Mouse (Mus musculus): ENCODE results near the gene Rpl31.

The Rpl31 gene

DNA sequence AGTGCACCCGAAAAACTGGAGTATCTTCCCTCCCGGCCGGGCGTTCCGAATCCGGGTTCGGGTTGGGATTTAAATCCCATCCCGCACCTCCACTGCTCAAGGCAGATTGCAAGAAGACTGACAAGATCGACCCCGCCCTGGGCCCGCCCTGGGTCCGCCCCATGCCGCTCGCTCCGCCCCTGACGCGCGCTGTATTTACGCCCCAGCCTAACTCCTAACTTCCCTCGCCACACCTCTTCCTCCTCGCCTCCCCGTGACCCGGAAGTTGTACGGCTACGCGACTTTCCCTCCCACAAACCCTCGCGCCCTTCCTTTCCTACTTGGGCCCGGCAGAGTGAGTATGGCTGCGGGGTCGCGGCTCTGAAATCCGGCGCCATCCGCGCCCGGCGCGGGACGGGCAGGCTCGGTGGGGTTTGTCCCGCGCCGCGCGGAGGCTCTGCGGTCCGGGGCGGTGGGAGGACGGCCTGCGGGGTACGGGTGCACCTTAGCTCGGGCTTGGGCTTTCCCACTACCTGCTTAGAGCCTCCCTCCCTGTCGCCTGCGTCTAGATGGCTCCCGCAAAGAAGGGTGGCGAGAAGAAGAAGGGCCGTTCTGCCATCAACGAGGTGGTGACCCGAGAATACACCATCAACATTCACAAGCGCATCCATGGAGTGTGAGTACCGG, at the start of gene Rpl31:
TSS of gene Rpl31 (plus strand) at position 242 of the 666 bp plus-strand sequence.
- DNase-seq (ENCODE audit: low spot score in 2 of 2): peak; percentile 95 to 96

DNA sequence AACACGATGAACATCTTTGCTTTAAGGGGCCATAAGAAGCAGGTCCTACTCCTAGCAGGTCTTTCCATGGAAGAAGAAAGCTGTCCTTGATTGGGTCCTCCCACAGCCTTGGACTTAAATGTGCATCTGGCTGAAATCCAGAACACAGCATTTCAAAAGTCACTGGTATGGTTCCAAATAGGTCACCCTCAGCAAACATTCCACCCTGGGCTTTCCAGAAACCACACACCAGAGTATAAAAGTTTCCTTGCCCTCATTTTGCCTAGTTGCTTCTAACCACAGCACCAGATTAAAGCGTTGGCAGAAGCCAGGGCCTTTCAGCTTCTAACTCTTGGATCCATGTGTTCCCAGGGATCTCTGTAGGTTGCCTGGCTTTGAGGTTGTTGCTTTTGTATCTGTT, 49.7 kb upstream of the Rpl31 start:
- DNase-seq (ENCODE audit: low spot score in 2 of 2): no peak

DNA sequence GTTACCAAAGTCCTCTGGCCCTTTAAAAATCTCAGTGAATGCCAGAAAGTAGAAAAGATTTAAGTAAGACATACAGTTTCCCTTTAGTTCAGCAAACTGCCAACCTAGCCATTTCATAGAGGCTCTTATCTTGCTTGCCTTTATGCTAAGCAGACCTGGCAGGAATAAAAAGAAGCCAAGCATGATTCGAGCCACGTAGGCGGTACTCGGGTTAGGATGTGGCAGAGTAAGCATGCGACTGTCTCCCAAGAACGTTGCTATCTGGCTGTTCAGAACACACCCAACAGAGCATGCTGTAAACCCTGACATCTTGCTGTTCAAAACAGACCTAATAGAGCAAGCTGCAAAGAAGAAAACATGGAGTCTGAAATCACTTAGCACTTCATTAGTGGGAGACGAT, 48.8 kb upstream of the Rpl31 start:
- no peak for DNase-seq (ENCODE audit: low spot score in 2 of 2)

DNA sequence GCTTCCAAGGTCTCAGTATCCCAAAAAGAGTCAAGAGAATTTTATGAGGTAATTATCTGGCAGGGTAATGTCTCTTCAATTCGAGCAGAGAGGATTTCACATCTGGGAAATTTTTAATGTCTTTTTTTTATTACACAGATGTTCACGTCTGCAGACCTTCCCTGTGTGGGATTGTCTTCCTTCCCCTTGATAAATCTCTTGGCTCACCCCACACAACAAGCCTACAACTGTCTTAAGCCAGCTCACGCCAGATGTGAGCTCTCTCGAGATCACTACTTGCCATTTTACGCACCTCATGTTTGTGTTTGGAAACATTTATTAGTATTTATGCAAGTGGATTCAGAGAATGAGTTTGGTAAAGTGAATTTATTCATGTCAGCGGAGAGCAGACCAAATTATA, 45.7 kb upstream of the Rpl31 start:
- DNase-seq (ENCODE audit: low spot score in 2 of 2): no peak

DNA sequence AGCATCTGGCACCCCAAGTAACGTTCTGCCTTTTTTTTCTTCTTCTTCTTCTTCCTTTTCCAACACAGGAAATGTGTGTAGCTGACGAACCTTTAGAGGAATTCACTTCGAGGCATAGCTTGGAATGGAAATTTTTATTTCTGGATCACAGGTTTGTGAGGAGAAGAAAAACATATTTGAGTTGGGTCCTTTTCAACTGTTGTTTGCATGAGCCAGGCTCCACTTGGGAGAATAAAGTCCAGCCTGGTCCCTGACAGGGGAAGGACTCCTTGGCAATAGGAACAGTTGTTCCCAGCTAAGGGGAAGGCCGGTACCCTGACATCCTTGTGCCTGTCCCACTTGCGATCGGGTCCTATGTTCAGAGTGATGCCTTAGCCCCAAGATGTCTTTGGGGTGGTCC, 42.4 kb upstream of the Rpl31 start:
- DNase-seq (ENCODE audit: low spot score in 2 of 2): no peak

DNA sequence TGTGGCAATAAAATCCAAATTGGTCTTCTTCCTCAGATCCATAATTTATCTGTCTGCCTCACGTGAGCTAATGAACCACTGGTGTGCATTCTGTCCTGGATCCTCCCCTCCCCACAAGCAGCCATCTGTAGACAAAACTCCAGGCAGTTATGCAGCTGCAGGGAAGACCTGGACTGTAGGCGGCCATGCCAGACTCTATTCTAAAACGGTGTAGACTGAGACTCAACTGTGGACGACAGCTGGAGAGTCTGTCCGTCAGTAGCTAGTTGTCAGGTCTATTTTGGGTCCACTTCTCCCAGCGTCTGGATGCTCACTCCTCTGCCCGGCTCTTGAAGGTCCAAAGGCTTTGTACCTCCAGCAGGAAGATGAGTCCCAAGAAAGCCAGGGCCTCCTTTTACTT, 40.1 kb upstream of the Rpl31 start:
- DNase-seq (ENCODE audit: low spot score in 2 of 2): no peak

DNA sequence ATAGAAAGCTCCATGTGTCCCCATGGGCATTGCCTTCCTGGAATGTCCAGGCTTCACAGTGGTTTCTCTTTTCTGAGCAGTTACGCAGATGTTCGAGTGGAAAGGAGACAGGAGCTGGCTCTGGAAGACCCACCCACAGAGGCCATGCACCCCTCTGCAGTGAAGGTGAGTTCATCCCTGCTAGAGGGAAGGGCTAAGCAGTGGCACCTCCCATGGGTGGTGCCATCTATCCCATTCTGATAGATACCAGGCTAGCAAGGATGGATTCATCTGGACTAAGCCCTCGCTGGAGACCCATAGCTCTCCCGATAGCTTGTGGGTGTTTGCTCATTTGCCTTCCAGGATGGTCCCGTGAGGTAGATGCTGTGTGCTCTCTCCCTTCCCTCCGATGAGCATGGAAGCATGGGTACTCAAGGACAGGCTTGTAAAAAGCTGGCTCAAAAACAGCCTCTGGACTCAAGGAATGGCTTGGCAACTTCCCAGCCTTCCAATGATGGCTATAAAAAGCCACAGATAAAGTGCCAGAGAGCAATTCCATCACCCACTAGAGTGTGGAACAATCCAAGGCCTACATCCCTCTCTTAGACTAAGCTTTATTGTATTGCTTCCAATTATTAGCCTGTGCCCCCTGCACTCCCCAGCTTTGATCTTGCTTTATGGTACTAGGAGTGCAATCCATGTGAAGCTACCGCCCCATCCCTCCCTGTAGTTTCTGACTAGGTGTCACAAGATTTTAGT, 36.6 kb upstream of the Rpl31 start:
- no peak for DNase-seq (ENCODE audit: low spot score in 2 of 2)

DNA sequence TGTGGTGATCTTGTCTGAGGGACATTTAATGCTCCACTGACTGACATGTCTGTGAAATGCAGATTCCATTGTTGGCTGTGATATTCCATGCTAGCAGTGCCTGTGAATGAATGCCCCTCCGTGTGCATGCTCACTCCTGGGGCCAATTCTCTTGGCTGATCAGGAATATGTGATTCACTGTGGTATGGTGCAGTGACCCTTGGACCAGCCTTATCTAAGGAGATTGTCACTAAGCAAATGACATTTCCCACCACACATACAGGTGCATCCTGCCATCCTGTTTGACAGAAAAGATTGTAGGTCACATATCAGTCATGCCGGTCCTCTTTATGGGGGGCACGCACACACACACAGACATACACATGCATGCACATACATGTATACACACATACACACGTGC, 35.2 kb upstream of the Rpl31 start:
- DNase-seq (ENCODE audit: low spot score in 2 of 2): no peak

DNA sequence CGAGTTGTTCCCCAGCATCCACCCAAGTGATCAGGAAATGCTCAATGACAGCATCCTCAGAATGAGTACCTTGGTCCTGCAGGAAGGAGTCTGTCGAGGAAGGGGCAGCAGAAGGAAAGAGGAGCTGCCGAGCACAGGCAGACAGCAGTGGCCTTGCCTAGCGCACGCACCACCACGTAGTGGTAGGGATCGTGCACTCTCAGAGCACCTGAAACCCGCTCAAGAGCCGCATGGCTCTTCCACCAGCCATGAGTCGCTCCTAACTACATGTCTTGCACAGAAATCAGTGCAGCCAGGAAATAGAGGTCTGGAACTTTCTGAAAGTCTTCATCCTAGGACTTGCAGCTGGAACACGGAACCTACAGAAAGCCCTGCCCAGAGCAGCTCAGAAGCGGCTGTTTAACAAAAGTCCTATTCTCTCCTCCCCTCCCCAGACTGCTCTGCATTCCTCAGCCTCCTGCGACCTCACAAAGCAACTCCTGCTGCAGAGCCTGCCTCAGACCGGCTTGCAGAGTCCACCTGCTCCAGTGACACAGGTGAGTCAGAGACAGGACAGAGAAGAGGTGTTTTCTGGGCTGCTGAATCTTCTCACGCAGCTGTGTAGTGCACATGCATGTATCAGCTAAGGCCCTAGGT, 32.0 kb upstream of the Rpl31 start:
- DNase-seq (ENCODE audit: low spot score in 2 of 2): no peak

DNA sequence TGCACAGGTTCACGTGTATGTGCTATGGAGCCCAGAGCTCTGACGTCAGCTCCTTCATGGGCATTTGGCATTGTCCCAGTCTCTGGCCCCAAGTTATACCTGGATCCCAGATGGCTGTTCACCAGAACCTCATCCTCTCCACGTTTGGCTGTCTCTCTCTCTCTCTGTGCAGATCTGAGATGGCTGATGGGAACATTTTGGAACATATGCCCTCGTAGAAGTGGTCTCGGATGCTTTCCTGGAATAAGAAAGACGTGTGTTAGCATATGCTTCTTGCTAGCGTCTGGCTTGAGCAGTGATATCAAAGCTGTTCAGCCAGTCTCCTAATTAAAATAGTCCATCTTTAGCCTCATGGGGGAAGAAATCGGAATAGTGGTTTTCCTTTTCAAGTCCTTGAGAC, 30.9 kb upstream of the Rpl31 start:
- no peak for DNase-seq (ENCODE audit: low spot score in 2 of 2)

DNA sequence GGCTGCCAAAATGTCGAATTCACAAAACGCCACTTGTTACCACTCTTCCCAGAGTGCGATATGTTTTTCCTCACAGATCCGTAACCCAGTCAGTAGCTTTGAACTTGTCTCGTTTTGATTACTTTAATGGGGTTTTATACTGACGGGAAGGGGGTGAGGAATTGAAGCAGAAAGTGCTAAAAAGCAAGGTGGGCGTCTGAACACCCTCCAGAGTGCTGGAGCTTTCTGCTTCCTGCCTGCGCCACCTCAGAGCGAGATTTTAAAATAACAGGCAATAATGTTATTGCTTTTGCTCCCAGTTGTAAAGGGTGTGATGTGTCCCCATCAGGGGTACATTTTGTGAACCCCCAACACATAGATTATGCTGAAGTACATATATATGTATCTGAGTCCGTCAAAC, 28.8 kb upstream of the Rpl31 start:
- no peak for DNase-seq (ENCODE audit: low spot score in 2 of 2)

DNA sequence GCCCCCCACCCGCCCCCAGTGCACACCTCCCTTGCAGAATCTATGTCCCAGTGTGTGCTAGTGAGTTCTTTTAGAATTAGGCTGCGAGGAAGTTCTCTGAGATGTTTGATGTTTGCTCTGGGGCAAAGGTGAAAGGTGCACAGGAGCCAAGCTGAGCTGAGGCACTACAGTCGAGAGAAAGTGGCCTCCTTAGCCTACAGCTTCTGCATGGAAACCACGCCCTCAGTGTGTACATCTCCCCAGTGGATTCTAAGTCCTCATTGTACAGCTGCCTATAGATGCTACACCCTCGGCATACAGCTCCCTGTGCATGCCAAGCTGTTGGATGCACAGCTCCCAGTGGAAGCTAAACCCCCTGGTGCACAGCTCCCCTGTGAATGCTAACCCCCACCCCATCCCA, 28.2 kb upstream of the Rpl31 start:
- DNase-seq (ENCODE audit: low spot score in 2 of 2): no peak

DNA sequence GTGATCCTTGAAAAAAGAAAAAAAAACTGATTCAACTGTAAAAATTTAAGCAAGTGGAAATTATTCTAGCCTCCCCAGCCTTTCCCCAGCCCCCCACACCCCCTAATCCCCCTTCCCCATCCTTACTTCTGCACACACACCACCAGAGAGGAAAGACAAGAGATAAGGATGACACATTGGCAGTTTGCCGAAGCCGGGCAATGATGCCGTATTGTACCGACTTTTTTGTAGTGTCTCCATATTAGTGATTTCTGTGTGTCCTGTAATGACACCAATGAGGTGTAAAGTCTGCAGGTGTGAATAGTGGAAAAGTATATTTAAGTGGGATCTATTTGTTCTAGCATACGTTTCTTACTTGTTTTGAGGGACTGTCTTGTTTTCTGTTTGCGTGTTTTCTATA, 27.5 kb upstream of the Rpl31 start:
- DNase-seq (ENCODE audit: low spot score in 2 of 2): no peak

DNA sequence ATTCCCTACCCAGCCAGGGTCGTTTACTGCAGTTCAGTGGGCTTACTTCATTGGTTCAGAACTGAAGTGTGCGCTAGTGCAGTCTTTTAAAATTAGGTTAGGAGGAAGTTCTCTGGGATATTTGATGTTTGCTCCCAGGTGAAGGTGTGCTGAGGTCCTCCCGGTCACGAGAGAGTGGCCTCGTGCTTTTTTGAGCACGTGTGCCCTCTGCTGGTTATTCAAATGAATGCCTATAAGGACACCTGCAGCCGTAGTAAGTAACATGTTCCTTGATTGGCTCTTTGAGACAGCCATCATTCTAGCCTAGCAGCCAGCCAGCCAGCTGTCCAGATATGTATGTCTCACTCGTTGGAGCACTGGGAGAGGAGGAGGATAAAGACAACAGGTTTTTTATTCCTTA, 27.0 kb upstream of the Rpl31 start:
- no peak for DNase-seq (ENCODE audit: low spot score in 2 of 2)

DNA sequence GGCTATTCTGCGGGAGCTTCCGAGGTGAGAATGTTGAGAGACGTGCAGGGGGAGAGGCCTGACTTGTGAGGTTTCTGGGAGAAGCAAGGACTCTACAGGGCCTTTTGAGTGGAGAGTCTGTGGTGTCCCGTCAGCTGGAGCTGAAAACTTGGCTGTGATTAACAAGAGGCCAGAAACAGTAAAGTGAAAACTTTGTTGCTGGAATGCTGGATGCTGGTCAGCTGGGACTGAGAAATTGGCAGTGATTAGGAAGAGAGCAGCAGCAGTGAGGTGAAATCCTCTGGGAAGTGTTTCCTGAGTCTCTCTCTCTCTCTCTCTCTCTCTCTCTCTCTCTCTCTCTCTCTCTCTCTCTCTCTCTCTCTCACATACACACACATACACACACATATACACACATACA, 25.8 kb upstream of the Rpl31 start:
- DNase-seq (ENCODE audit: low spot score in 2 of 2): no peak

DNA sequence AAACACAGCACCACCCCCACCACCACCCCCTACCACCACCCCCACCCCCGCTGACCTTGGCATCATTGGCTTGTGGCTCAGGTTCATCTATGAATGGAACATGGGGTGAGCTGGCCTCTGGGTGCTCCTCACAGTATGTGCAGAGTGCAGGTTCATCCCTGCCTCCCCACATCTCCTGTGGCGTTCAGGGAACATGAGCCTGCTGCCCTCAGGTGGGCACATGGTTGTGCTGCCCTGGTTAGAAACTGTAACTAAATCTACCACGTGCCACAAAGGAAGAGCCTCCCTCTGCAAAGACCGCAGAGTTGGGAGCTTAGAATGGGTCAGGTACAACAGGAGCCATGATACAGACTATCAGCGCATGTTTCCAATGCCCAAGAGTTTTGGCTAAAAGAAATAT, 24.4 kb upstream of the Rpl31 start:
- no peak for DNase-seq (ENCODE audit: low spot score in 2 of 2)

DNA sequence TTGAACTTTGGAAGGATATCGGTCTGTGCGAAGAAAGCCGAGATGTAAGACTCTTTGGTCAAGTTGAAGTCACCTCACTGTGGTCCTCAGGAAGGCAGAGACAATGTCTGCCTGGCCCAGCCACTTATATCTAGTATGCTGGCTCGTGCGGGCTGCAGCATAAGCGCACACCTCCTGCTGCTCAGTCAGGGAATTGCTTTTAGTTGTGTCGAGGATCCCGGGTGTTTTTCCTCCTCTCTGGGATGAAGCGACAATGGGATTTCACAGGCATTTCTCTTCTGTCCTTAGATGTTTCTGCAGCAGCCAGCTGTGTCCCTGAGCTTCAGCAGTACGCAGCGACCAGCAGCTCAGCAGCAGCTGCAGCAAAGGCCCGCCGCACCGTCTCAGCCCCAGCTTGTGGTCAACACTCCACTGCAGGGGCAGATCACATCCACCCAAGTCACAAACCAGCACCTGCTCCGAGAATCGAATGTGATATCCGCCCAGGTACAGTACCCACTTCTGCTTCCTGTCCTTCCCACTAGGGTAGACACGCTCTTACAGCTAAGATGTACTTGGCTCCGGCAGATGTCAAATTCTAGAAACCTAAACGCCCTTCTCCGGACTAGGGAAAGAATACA, 22.6 kb upstream of the Rpl31 start:
- no peak for DNase-seq (ENCODE audit: low spot score in 2 of 2)

DNA sequence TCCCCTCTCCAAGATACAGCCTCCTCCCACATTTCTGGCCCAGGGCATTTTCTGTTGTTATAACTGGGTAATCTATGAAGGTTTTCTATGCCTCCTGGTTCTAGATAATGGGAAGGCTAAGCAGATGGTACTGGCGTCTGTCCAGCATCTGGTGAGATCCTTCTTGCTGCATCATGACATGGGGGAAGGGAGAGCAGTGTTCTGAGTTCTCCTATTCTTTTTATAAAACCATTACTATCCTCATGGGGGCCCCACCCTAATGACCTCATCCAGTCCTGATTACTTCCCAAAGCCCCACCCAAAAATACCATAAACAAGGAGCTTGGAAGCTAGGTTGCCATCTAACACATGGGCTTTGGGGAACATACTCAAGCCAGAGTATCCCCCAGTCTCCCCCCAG, 18.6 kb upstream of the Rpl31 start:
- DNase-seq (ENCODE audit: low spot score in 2 of 2): no peak

DNA sequence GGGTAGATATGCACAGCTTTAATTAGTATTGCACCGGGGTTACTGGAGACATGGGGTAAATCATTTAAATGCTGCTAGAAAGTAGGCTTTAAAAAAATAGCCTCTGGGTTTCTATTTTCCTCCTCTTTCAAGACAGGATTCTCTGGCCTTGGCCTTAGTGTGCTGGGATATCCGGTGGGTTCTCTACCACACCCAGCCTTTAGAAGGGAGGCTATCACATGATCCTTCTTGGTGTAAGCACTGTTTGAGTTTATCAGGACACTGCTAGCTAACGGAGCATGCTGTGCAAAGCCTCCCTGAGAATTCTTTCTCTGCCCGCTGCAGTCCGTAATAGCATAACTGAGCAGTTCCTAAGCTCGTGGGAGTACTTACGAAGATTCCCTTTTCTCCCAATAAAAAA, 18.2 kb upstream of the Rpl31 start:
- DNase-seq (ENCODE audit: low spot score in 2 of 2): no peak

DNA sequence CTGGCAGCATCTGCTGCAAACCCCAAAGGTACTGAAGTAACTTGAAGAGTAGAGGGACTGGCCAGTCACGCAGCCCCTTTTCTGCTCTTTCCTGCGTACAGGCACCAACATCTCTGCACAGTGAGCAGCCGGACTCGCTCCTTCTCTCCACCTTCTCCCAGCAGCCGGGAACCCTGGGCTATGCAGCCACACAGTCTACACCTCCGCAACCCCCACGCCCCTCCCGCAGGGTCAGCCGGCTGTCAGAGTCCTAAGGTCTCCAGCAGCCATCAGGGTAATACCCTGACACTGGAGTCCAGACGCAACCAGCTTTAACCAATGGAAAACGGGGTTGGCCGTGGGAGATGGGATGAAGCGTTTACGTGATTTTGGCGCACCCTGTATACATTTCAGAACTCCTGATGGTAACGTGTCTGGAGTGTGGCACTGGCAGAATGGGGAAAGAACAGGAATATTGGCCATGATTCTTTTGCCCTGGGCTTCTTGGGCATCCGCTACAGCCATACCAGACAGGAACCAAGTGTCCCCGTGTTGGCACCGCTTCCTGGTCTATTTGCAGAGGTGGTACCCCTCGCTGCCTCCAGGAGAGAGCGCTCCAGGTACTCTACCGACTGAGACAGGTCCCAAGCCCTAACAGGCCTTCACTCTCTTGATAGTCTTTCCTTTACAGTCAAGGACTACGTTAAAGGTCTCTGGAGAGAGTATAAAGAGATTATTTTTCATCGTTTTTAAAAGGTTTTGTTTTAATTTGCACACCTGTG, 5.7 kb upstream of the Rpl31 start:
- DNase-seq (ENCODE audit: low spot score in 2 of 2): no peak

DNA sequence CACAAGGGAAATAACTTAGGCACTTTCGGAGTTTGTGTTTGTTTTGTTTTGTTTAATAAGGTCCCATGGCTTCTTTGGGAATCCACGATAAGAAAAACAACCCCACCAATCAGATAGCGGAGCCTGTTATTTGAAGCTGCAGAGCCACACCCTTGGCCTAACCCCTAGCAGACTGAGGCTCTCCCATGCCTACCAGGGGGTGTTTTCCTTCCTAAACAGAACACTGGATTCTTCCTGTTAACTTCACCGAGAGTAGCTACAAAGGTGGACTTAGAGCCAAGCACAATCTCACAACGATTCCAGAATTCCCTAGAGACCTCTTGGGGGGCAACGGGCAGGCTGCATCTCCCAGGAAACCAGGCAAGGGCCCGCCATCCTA, 5.1 kb upstream of the Rpl31 start:
- DNase-seq (ENCODE audit: low spot score in 2 of 2): no peak

DNA sequence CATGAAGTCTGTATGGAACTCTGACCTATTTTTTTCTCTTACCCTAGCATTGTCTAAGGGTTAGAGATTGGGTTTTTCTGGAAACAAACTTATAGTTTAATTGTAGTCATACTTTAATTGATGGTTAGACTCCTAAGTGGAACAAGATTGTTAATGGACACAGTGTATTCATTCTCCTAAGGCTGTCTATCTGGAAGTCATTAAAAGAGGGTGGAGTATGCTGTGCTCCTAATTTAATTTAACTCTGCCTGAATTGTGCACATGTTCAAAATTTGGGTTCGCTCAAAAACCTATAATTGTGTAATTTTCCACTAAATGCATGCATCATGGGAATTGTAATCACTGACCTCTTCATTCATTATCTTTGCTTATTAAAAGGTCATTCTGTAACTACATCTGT, 2.1 kb upstream of the Rpl31 start:
- no peak for DNase-seq (ENCODE audit: low spot score in 2 of 2)
